Mouse (Mus musculus): ENCODE results near the gene Creld2. TPM values are rescaled to one million over a fixed set of nuclear protein-coding genes. Genes with fewer than 3 reads are reported as not detected.
"Not testable (repeated sequence)": the region's sequence is repeated elsewhere in the genome, so short reads cannot be mapped to it uniquely, and the experiment has no call there.

Gene Creld2
- polyA plus RNA-seq (2015; fragmentation: Nextera tagmentation; extraction: Ambion mirVana) = 62.4 and 70.9 TPM in 2 replicates

- H3K9me3 ChIP-seq = no peaks in the 10 kb centered on the region
- WGBS = under 1% methylated on average over 88 of the region's 88 CpGs
- H3K9ac ChIP-seq = peak within 1 kb of the TSS; percentile 86
- peak within 1 kb of the TSS; percentile 77 for H3K27ac ChIP-seq (replicated peaks)
- peaks cover 28% of the 10 kb centered on the region for H3K4me1 ChIP-seq (replicated peaks)
- H3K4me2 ChIP-seq = peak within 1 kb of the TSS; percentile 90
- peak; percentile 97 for ATAC-seq (ENCODE audit: low read depth)
- peak within 1 kb of the TSS; percentile 92 for H3K4me3 ChIP-seq
- H3K36me3 ChIP-seq = peaks cover 48% of the 10 kb centered on the region
- no peaks in the 10 kb centered on the region for H3K27me3 ChIP-seq
Observed at GRCm38 (mm10) chr15:88819026-88819905, at the start of gene Creld2, which contains the start of gene Alg12. Gene Creld2 (plus strand): TSS chr15:88819646. Gene Alg12 (minus strand): TSS chr15:88819318.

- not testable (repeated sequence) for H3K27me3 ChIP-seq; H3K27ac ChIP-seq (replicated peaks); H3K4me3 ChIP-seq; H3K4me1 ChIP-seq (replicated peaks); H3K4me2 ChIP-seq; ATAC-seq (ENCODE audit: low read depth); H3K9ac ChIP-seq
- Histone ChIP-seq H3K9me3 (peaks cover 12% of the 10 kb centered on the region), H3K36me3 (peaks cover 67% of the 10 kb centered on the region)
- 93% methylated on average over 5 of the region's 5 CpGs for WGBS
Observed at GRCm38 (mm10) chr15:88774630-88775029, 44.8 kb upstream of the Creld2 start.

GRCm38 (mm10) chr15:88792140-88792850 is 27.2 kb upstream of the Creld2 start:
- peaks cover 4% of the 10 kb centered on the region; the same call in 1 of the 2 replicates for H3K36me3 ChIP-seq
- 89% methylated on average over 4 of the region's 4 CpGs for WGBS
- no peaks in the 10 kb centered on the region for H3K27me3 ChIP-seq
- H3K4me2 ChIP-seq = no peak overlapping the region
- no peak for ATAC-seq (ENCODE audit: low read depth)
- no peaks in the 10 kb centered on the region for H3K9me3 ChIP-seq
- H3K9ac ChIP-seq = no peak overlapping the region
- no peak overlapping the region for H3K27ac ChIP-seq (replicated peaks)
- H3K4me1 ChIP-seq (replicated peaks) = no peaks in the 10 kb centered on the region
- no peak overlapping the region for H3K4me3 ChIP-seq

- whole genome bisulfite sequencing = 86% methylated on average over 5 of the region's 5 CpGs
- H3K4me3 ChIP-seq; H3K9ac ChIP-seq; ATAC-seq (ENCODE audit: low read depth); H3K9me3 ChIP-seq; H3K4me1 ChIP-seq (replicated peaks); H3K4me2 ChIP-seq; H3K27me3 ChIP-seq; H3K27ac ChIP-seq (replicated peaks); H3K36me3 ChIP-seq: not testable (repeated sequence)
Observed at GRCm38 (mm10) chr15:88794729-88795128, 24.7 kb upstream of the Creld2 start.

GRCm38 (mm10) chr15:88799950-88800371 is 19.5 kb upstream of the Creld2 start:
- H3K27ac ChIP-seq (replicated peaks) = no peak overlapping the region
- H3K4me3 ChIP-seq = no peak overlapping the region
- no peaks in the 10 kb centered on the region for H3K9me3 ChIP-seq
- WGBS = 86% methylated on average over 11 of the region's 11 CpGs
- H3K4me1 ChIP-seq (replicated peaks) = no peaks in the 10 kb centered on the region
- H3K9ac ChIP-seq = no peak overlapping the region
- ATAC-seq (ENCODE audit: low read depth) = no peak
- no peaks in the 10 kb centered on the region for H3K27me3 ChIP-seq
- H3K36me3 ChIP-seq = peaks cover 15% of the 10 kb centered on the region
- no peak overlapping the region for H3K4me2 ChIP-seq

GRCm38 (mm10) chr15:88800921-88801354 is 18.5 kb upstream of the Creld2 start:
- WGBS = 79% methylated on average over 6 of the region's 6 CpGs
- Histone ChIP-seq H3K27me3 (no peaks in the 10 kb centered on the region), H3K4me3 (no peak overlapping the region), H3K4me1 (replicated peaks) (no peaks in the 10 kb centered on the region), H3K27ac (replicated peaks) (no peak overlapping the region), H3K9me3 (no peaks in the 10 kb centered on the region), H3K9ac (no peak overlapping the region), H3K4me2 (no peak overlapping the region), H3K36me3 (peaks cover 25% of the 10 kb centered on the region)
- no peak for ATAC-seq (ENCODE audit: low read depth)

GRCm38 (mm10) chr15:88801903-88802302 is 17.5 kb upstream of the Creld2 start:
- Histone ChIP-seq H3K9ac (no peak overlapping the region), H3K27me3 (no peaks in the 10 kb centered on the region)
- WGBS = 90% methylated on average over 3 of the region's 3 CpGs

GRCm38 (mm10) chr15:88802348-88802747 is 17.1 kb upstream of the Creld2 start:
- Histone ChIP-seq H3K4me1 (replicated peaks) (no peaks in the 10 kb centered on the region), H3K4me3 (no peak overlapping the region), H3K4me2 (no peak overlapping the region), H3K27ac (replicated peaks) (no peak overlapping the region), H3K9me3 (no peaks in the 10 kb centered on the region), H3K9ac (no peak overlapping the region), H3K36me3 (peaks cover 37% of the 10 kb centered on the region), H3K27me3 (no peaks in the 10 kb centered on the region)
- WGBS = 90% methylated on average over 6 of the region's 6 CpGs
- no peak for ATAC-seq (ENCODE audit: low read depth)

More at GRCm38 (mm10) chr15:88801903-88802302, 17.5 kb upstream of the Creld2 start:
- H3K4me1 ChIP-seq (replicated peaks) = no peaks in the 10 kb centered on the region
- ATAC-seq (ENCODE audit: low read depth) = no peak
- peaks cover 32% of the 10 kb centered on the region for H3K36me3 ChIP-seq
- H3K4me2 ChIP-seq = no peak overlapping the region
- H3K9me3 ChIP-seq = no peaks in the 10 kb centered on the region
- H3K27ac ChIP-seq (replicated peaks) = no peak overlapping the region
- H3K4me3 ChIP-seq = no peak overlapping the region

- no peak overlapping the region for H3K9ac ChIP-seq
- no peak overlapping the region for H3K4me3 ChIP-seq
- H3K9me3 ChIP-seq = no peaks in the 10 kb centered on the region
- no peaks in the 10 kb centered on the region for H3K4me1 ChIP-seq (replicated peaks)
- H3K36me3 ChIP-seq = peaks cover 66% of the 10 kb centered on the region
- whole genome bisulfite sequencing = 85% methylated on average over 8 of the region's 8 CpGs
- no peak overlapping the region for H3K27ac ChIP-seq (replicated peaks)
- no peak overlapping the region for H3K4me2 ChIP-seq
- no peaks in the 10 kb centered on the region for H3K27me3 ChIP-seq
- no peak for ATAC-seq (ENCODE audit: low read depth)
Observed at GRCm38 (mm10) chr15:88808121-88808520, 11.3 kb upstream of the Creld2 start.

- H3K4me2 ChIP-seq = no peak overlapping the region
- H3K4me1 ChIP-seq (replicated peaks) = no peaks in the 10 kb centered on the region
- no peak overlapping the region for H3K4me3 ChIP-seq
- H3K36me3 ChIP-seq = peaks cover 69% of the 10 kb centered on the region
- H3K27me3 ChIP-seq = no peaks in the 10 kb centered on the region
- H3K27ac ChIP-seq (replicated peaks) = no peak overlapping the region
- ATAC-seq (ENCODE audit: low read depth) = no peak
- H3K9me3 ChIP-seq = no peaks in the 10 kb centered on the region
- WGBS = 92% methylated on average over 2 of the region's 2 CpGs
- H3K9ac ChIP-seq = no peak overlapping the region
Observed at GRCm38 (mm10) chr15:88810369-88810768, 9.1 kb upstream of the Creld2 start.

GRCm38 (mm10) chr15:88813262-88813661 is 6.2 kb upstream of the Creld2 start:
- Histone ChIP-seq H3K9me3 (no peaks in the 10 kb centered on the region), H3K36me3 (peaks cover 61% of the 10 kb centered on the region)
- no peak for ATAC-seq (ENCODE audit: low read depth)

GRCm38 (mm10) chr15:88813873-88814272 is 5.6 kb upstream of the Creld2 start:
- not testable (repeated sequence) for H3K9me3 ChIP-seq; H3K4me1 ChIP-seq (replicated peaks); ATAC-seq (ENCODE audit: low read depth); H3K4me3 ChIP-seq; H3K9ac ChIP-seq; H3K4me2 ChIP-seq; H3K27me3 ChIP-seq; H3K27ac ChIP-seq (replicated peaks)
- WGBS = 94% methylated on average over 2 of the region's 2 CpGs
- peaks cover 54% of the 10 kb centered on the region for H3K36me3 ChIP-seq

More at GRCm38 (mm10) chr15:88813262-88813661, 6.2 kb upstream of the Creld2 start:
- WGBS = 93% methylated on average over 3 of the region's 3 CpGs
- Histone ChIP-seq H3K9ac (no peak overlapping the region), H3K27ac (replicated peaks) (no peak overlapping the region), H3K4me1 (replicated peaks) (peaks cover 5% of the 10 kb centered on the region), H3K27me3 (no peaks in the 10 kb centered on the region), H3K4me2 (no peak overlapping the region), H3K4me3 (no peak overlapping the region)

All from neural tube, embryonic 13.5 days (tissue).